Mouse (Mus musculus) lung, embryonic 14.5 days (tissue): ENCODE data around the gene Brinp3. TPM values are rescaled to one million over a fixed set of nuclear protein-coding genes. Genes with fewer than 3 reads are reported as not detected.
A peak's percentile ranks its signal among the peaks of the same experiment; 100 is the strongest.
"Not testable (repeated sequence)": the region's sequence is repeated elsewhere in the genome, so short reads cannot be mapped to it uniquely, and the experiment has no call there.

Experiments used
- ATAC-seq: fragments of 200-750 bp; cut with Nextera tagmentation; 2 replicates; pipeline ENCODE4 v1.8.0; 2017; ENCODE audit warnings: mild to moderate bottlenecking, moderate TSS enrichment, moderate library complexity; ENCODE audit not compliant: insufficient read depth
- DNase-seq: peaks from one replicate; pipeline ENCODE4 v3.0.0-alpha.2; 2015
- H3K27ac ChIP-seq: fragments of 300-500 bp; sonication (generic); 2 replicates; pipeline ENCODE4 v1.5.1; 2014; ENCODE audit warnings: low read depth, mild to moderate bottlenecking, moderate library complexity
- H3K27me3 ChIP-seq: fragments of 300-500 bp; sonication (generic); 2 replicates; pipeline ENCODE4 v1.6.1; 2014; ENCODE audit warnings: low read length, control low read depth; ENCODE audit not compliant: insufficient read depth
- H3K36me3 ChIP-seq: fragments of 300-500 bp; sonication (generic); 2 replicates; pipeline ENCODE4 v1.6.1; 2014; ENCODE audit warnings: control low read depth; ENCODE audit not compliant: insufficient read depth
- H3K4me1 ChIP-seq: fragments of 300-500 bp; sonication (generic); 2 replicates; pipeline ENCODE4 v1.6.1; 2014; ENCODE audit warnings: antibody characterized with exemption, control low read depth; ENCODE audit not compliant: insufficient read depth
- H3K4me2 ChIP-seq: fragments of 300-500 bp; sonication (generic); 2 replicates; pipeline ENCODE4 v1.6.1; 2014; ENCODE audit warnings: mild to moderate bottlenecking
- H3K4me3 ChIP-seq: fragments of 300-500 bp; sonication (generic); 2 replicates; pipeline ENCODE4 v1.5.1; 2014; ENCODE audit warnings: low read depth, low read length
- H3K9ac ChIP-seq: fragments of 300-500 bp; sonication (generic); 2 replicates; pipeline ENCODE4 v1.6.1; 2014
- H3K9me3 ChIP-seq: fragments of 300-500 bp; sonication (generic); 2 replicates; pipeline ENCODE4 v1.6.1; 2016; ENCODE audit warnings: low read depth, low read length, control low read depth
- CTCF ChIP-seq: IDR thresholded peaks from 2 replicates; pipeline ENCODE4 v1.5.1; 2016; ENCODE audit warnings: antibody characterized with exemption, low read depth
- WGBS: fragments of 180-500 bp; shearing (Covaris S2); extraction: QIAGEN DNeasy Blood & Tissue Kit; methylation state at CpG from one replicate; pipeline ENCODE4 v1.1.7; 2014; 5-methylcytosine and 5-hydroxymethylcytosine counted together
- polyA plus RNA-seq: library from polyadenylated mRNA; unstranded; fragments of >200 nt; fragmentation: Nextera tagmentation; extraction: Ambion mirVana; gene quantifications from 2 replicates; pipeline ENCODE4 v1.2.1, GENCODE M21; 2014

Brinp3 gene
- polyA plus RNA-seq, 1 experiment from 2014 or later = 0.07 TPM

GRCm38 (mm10) chr1:146657214-146657613 is 162.7 kb downstream of the Brinp3 start:
- Histone ChIP-seq H3K4me2 (no peak overlapping the region), H3K27me3 (no peaks in the 10 kb centered on the region), H3K36me3 (no peaks in the 10 kb centered on the region), H3K9ac (no peak overlapping the region), H3K27ac (no peak overlapping the region), H3K9me3 (no peaks in the 10 kb centered on the region), H3K4me1 (no peaks in the 10 kb centered on the region), H3K4me3 (no peak overlapping the region)
- DNase-seq (no peak), ATAC-seq (no peak)
- no peak for TF ChIP-seq CTCF
- 83% methylated on average over 4 of the region's 4 CpGs for WGBS

- Histone ChIP-seq H3K36me3 (no peaks in the 10 kb centered on the region), H3K4me2 (no peak overlapping the region), H3K4me1 (no peaks in the 10 kb centered on the region), H3K4me3 (no peak overlapping the region), H3K27ac (no peak overlapping the region), H3K9ac (no peak overlapping the region), H3K9me3 (no peaks in the 10 kb centered on the region), H3K27me3 (no peaks in the 10 kb centered on the region)
- WGBS = 38% methylated on average over 4 of the region's 4 CpGs
- no peak for TF ChIP-seq CTCF
- no peak for DNase-seq
- ATAC-seq = no peak
Measured at GRCm38 (mm10) chr1:146700724-146701123, 206.2 kb downstream of the Brinp3 start.

GRCm38 (mm10) chr1:146719556-146719955 is 225.0 kb downstream of the Brinp3 start:
- Histone ChIP-seq H3K27me3 (no peaks in the 10 kb centered on the region), H3K9me3 (no peaks in the 10 kb centered on the region), H3K4me2 (no peak overlapping the region), H3K9ac (no peak overlapping the region), H3K4me3 (no peak overlapping the region), H3K4me1 (no peaks in the 10 kb centered on the region), H3K27ac (no peak overlapping the region), H3K36me3 (no peaks in the 10 kb centered on the region)
- DNase-seq = no peak
- TF ChIP-seq CTCF = no peak
- ATAC-seq = no peak
- WGBS = 70% methylated on average over 3 of the region's 3 CpGs

GRCm38 (mm10) chr1:146724784-146725513 is 230.4 kb downstream of the Brinp3 start:
- H3K4me3 ChIP-seq = peak overlapping the region; percentile 30
- not testable (repeated sequence) for H3K9me3 ChIP-seq, H3K4me1 ChIP-seq, H3K9ac ChIP-seq, H3K27me3 ChIP-seq, H3K27ac ChIP-seq, H3K36me3 ChIP-seq
- DNase-seq (peak; percentile 37), ATAC-seq (peak; percentile 95)
- peak overlapping the region; percentile 57 for H3K4me2 ChIP-seq
- WGBS = under 1% methylated on average over 28 of the region's 35 CpGs

GRCm38 (mm10) chr1:146751066-146751465 is 256.5 kb downstream of the Brinp3 start:
- H3K4me3 ChIP-seq = no peak overlapping the region
- H3K27me3 ChIP-seq = no peaks in the 10 kb centered on the region
- H3K4me1 ChIP-seq = no peaks in the 10 kb centered on the region
- no peaks in the 10 kb centered on the region for H3K36me3 ChIP-seq
- no peak overlapping the region for H3K9ac ChIP-seq
- H3K9me3 ChIP-seq = no peaks in the 10 kb centered on the region
- DNase-seq (no peak), ATAC-seq (no peak)
- no peak overlapping the region for H3K27ac ChIP-seq
- no peak overlapping the region for H3K4me2 ChIP-seq
- no peak for TF ChIP-seq CTCF

- Histone ChIP-seq H3K9ac (no peak overlapping the region), H3K4me2 (no peak overlapping the region), H3K27me3 (no peaks in the 10 kb centered on the region), H3K4me3 (no peak overlapping the region), H3K27ac (no peak overlapping the region), H3K4me1 (no peaks in the 10 kb centered on the region), H3K9me3 (no peaks in the 10 kb centered on the region), H3K36me3 (no peaks in the 10 kb centered on the region)
- ATAC-seq = no peak
- no peak for DNase-seq
- WGBS = 46% methylated on average over 4 of the region's 4 CpGs
- TF ChIP-seq CTCF = no peak
Measured at GRCm38 (mm10) chr1:146783259-146783658, 288.7 kb downstream of the Brinp3 start.

- Histone ChIP-seq H3K4me3 (no peak overlapping the region), H3K27ac (no peak overlapping the region), H3K9me3 (no peaks in the 10 kb centered on the region), H3K36me3 (no peaks in the 10 kb centered on the region), H3K27me3 (no peaks in the 10 kb centered on the region), H3K9ac (no peak overlapping the region), H3K4me1 (no peaks in the 10 kb centered on the region), H3K4me2 (no peak overlapping the region)
- ATAC-seq = no peak
- DNase-seq = no peak
- WGBS = 42% methylated on average over 2 of the region's 2 CpGs
- no peak for TF ChIP-seq CTCF
Measured at GRCm38 (mm10) chr1:146787236-146787635, 292.7 kb downstream of the Brinp3 start.

- H3K9ac ChIP-seq = no peak overlapping the region
- no peak overlapping the region for H3K4me2 ChIP-seq
- no peaks in the 10 kb centered on the region for H3K9me3 ChIP-seq
- ATAC-seq (no peak), DNase-seq (peak; percentile 56)
- no peak overlapping the region for H3K4me3 ChIP-seq
- no peaks in the 10 kb centered on the region for H3K27me3 ChIP-seq
- H3K36me3 ChIP-seq = no peaks in the 10 kb centered on the region
- TF ChIP-seq CTCF = no peak
- H3K27ac ChIP-seq = no peak overlapping the region
- H3K4me1 ChIP-seq = no peaks in the 10 kb centered on the region
Measured at GRCm38 (mm10) chr1:146792826-146793225, 298.3 kb downstream of the Brinp3 start.
